Mouse (Mus musculus) embryonic facial prominence, embryonic 15.5 days (tissue): ENCODE data around the gene Dph1. TPM values are rescaled to one million over a fixed set of nuclear protein-coding genes. Genes with fewer than 3 reads are reported as not detected.

ENCODE experiments used
- ATAC-seq: fragments of 200-750 bp; cut with Nextera tagmentation; 2 replicates; pipeline ENCODE4 v1.8.0; 2017; ENCODE audit warnings: low read depth, moderate TSS enrichment; ENCODE audit not compliant: insufficient number of reproducible peaks, low FRiP score, low TSS enrichment
- H3K27ac ChIP-seq: fragments of 300-500 bp; sonication (generic); replicated peaks from 2 replicates; pipeline ENCODE4 v1.5.1; 2015; ENCODE audit warnings: mild to moderate bottlenecking, inconsistent platforms
- H3K27me3 ChIP-seq: fragments of 300-500 bp; sonication (generic); 2 replicates; pipeline ENCODE4 v1.6.1; 2015; ENCODE audit warnings: inconsistent platforms
- H3K36me3 ChIP-seq: fragments of 300-500 bp; sonication (generic); 2 replicates; pipeline ENCODE4 v1.6.1; 2015; ENCODE audit warnings: mild to moderate bottlenecking, inconsistent platforms
- H3K4me1 ChIP-seq: fragments of 300-500 bp; sonication (generic); 2 replicates; pipeline ENCODE4 v1.6.1; 2015; ENCODE audit warnings: inconsistent platforms
- H3K4me2 ChIP-seq: fragments of 300-500 bp; sonication (generic); replicated peaks from 2 replicates; pipeline ENCODE4 v1.6.1; 2015; ENCODE audit warnings: mild to moderate bottlenecking, inconsistent platforms
- H3K4me3 ChIP-seq: fragments of 300-500 bp; sonication (generic); replicated peaks from 2 replicates; pipeline ENCODE4 v1.5.1; 2015; ENCODE audit warnings: mild to moderate bottlenecking, inconsistent platforms
- H3K9ac ChIP-seq: fragments of 300-500 bp; sonication (generic); 2 replicates; pipeline ENCODE4 v1.6.1; 2015; ENCODE audit warnings: inconsistent platforms
- H3K9me3 ChIP-seq: fragments of 300-500 bp; sonication (generic); replicated peaks from 2 replicates; pipeline ENCODE4 v1.6.1; 2016; ENCODE audit warnings: inconsistent platforms
- WGBS: fragments of 180-500 bp; shearing (Covaris S2); methylation state at CpG from one replicate; pipeline ENCODE4 v1.1.7; 2015; 5-methylcytosine and 5-hydroxymethylcytosine counted together
- polyA plus RNA-seq: library from polyadenylated mRNA; unstranded; fragments of >200 nt; fragmentation: Nextera tagmentation; extraction: Ambion mirVana; gene quantifications from 2 replicates; pipeline ENCODE4 v1.2.1, GENCODE M21; 2015

The Dph1 gene
- polyA plus RNA-seq, 1 experiment from 2014 or later = 21.0 TPM

DNA sequence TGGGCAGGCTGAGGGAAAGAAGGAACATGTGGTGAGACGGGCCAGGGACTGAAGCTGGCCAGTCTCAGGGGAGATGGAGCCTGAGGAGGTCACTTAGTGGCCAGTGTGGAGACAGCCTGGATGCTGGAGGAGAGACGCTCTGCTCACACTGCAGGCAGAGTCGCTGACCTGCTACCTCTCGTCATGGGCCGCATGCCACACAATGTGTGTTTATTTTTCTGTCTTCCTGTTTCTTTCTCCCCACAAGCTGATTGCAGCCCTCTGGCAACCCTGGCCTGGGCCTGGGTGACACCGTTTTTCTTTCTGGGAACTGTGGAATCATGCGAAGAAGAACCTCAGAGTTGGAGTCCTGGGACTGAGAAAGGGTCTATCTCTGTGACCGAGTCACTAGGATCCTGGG lies 10.7 kb upstream of the Dph1 start:
- Histone ChIP-seq H3K4me1 (peaks cover 14% of the 10 kb centered on the region), H3K4me3 (no peak overlapping the region), H3K9me3 (no peaks in the 10 kb centered on the region), H3K27me3 (peaks cover 26% of the 10 kb centered on the region; the same call in 1 of the 2 replicates), H3K36me3 (no peaks in the 10 kb centered on the region), H3K9ac (no peak overlapping the region), H3K27ac (no peak overlapping the region), H3K4me2 (no peak overlapping the region)
- no peak for ATAC-seq
- 48% methylated on average over 8 of the region's 8 CpGs for WGBS

- H3K9ac ChIP-seq = no peak overlapping the region
- no peak overlapping the region for H3K4me2 ChIP-seq
- ATAC-seq = no peak
- WGBS = 81% methylated on average over 12 of the region's 12 CpGs
- no peak overlapping the region for H3K4me3 ChIP-seq
- H3K27me3 ChIP-seq = peaks cover 34% of the 10 kb centered on the region
- no peak overlapping the region for H3K27ac ChIP-seq
- peaks cover 19% of the 10 kb centered on the region for H3K4me1 ChIP-seq
- no peaks in the 10 kb centered on the region for H3K9me3 ChIP-seq
- no peaks in the 10 kb centered on the region for H3K36me3 ChIP-seq
Observed at GRCm38 (mm10) chr11:75200935-75201334, 9.9 kb upstream of the Dph1 start.

DNA sequence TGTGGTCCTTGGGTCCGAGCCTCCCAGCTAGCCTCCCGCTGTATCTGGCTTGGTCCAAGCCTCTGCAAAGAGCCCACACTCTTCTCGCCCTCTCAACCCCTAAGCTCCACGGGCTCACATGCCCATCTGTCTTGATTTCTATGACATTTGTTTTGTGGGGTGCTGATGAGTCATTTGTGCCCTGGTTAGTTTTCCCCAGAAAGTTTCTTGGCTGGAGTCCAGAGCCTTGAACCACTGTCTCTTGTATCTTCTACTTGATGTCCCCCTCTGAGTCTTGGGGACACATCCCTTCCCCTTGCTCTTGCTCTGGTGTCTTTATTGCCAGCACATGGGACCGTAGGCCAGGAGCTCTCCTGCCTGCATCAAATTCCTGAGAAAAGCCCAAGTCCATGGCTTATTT lies 8.9 kb upstream of the Dph1 start:
- Histone ChIP-seq H3K9ac (no peak overlapping the region), H3K4me2 (no peak overlapping the region), H3K4me3 (no peak overlapping the region), H3K36me3 (no peaks in the 10 kb centered on the region), H3K9me3 (no peaks in the 10 kb centered on the region), H3K4me1 (peaks cover 28% of the 10 kb centered on the region), H3K27me3 (peaks cover 43% of the 10 kb centered on the region), H3K27ac (no peak overlapping the region)
- ATAC-seq = no peak
- WGBS = 72% methylated on average over 5 of the region's 5 CpGs

GRCm38 (mm10) chr11:75198792-75199191 lies 7.8 kb upstream of the Dph1 start:
- H3K4me2 ChIP-seq = no peak overlapping the region
- H3K9me3 ChIP-seq = no peaks in the 10 kb centered on the region
- H3K36me3 ChIP-seq = no peaks in the 10 kb centered on the region
- ATAC-seq = no peak
- no peak overlapping the region for H3K27ac ChIP-seq
- WGBS = 72% methylated on average over 4 of the region's 4 CpGs
- H3K27me3 ChIP-seq = peaks cover 55% of the 10 kb centered on the region
- no peak overlapping the region for H3K9ac ChIP-seq
- no peak overlapping the region for H3K4me3 ChIP-seq
- peaks cover 33% of the 10 kb centered on the region for H3K4me1 ChIP-seq

DNA sequence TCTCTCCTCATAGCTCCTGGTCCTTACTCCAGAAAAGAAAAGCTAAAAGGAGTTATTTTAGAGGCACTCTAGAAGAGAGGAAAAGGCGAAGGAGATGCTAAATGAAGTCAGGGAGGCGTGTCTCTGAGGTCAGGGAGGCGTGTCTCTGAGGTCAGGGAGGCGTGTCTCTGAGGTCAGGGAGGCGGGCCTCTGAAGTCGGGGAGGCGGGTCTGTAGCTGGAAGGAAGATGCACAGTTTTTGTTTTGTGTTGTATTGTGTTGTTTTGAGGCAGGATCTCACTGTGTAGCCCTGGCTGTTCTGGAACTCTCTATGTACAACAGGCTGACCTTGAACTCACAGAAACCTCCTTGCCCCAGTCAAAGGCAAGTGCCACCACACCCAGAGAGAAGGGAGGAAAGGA lies 6.9 kb upstream of the Dph1 start:
- Histone ChIP-seq H3K4me3 (no peak overlapping the region), H3K9me3 (no peaks in the 10 kb centered on the region), H3K36me3 (no peaks in the 10 kb centered on the region), H3K27me3 (peaks cover 63% of the 10 kb centered on the region), H3K4me2 (no peak overlapping the region), H3K9ac (no peak overlapping the region), H3K27ac (no peak overlapping the region), H3K4me1 (peaks cover 41% of the 10 kb centered on the region)
- ATAC-seq = no peak
- 38% methylated on average over 7 of the region's 7 CpGs for WGBS

DNA sequence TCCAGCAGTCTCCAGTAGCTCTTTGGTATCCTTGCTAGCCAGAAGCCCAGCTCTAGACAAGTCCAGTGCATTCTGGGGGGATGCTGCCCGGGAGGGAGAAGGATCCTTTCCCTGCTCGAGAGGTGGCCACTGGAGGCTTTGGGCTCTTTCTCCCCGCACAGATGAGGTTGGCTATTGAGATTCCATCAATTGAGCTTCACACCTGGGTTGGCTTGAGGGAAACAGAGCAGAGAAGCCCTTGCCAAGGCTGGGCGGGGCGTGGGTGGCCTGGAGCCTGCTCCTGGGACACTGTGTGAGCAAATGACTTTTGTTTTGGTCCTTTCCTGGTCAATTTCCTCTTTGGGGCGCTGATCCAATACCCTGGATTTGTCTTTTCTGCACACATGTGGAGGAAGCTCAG lies 5.1 kb upstream of the Dph1 start:
- Histone ChIP-seq H3K27me3 (peaks cover 72% of the 10 kb centered on the region), H3K4me3 (no peak overlapping the region), H3K4me2 (no peak overlapping the region), H3K36me3 (no peaks in the 10 kb centered on the region), H3K27ac (no peak overlapping the region), H3K9me3 (no peaks in the 10 kb centered on the region), H3K9ac (no peak overlapping the region), H3K4me1 (peaks cover 58% of the 10 kb centered on the region)
- no peak for ATAC-seq
- 58% methylated on average over 6 of the region's 6 CpGs for WGBS

DNA sequence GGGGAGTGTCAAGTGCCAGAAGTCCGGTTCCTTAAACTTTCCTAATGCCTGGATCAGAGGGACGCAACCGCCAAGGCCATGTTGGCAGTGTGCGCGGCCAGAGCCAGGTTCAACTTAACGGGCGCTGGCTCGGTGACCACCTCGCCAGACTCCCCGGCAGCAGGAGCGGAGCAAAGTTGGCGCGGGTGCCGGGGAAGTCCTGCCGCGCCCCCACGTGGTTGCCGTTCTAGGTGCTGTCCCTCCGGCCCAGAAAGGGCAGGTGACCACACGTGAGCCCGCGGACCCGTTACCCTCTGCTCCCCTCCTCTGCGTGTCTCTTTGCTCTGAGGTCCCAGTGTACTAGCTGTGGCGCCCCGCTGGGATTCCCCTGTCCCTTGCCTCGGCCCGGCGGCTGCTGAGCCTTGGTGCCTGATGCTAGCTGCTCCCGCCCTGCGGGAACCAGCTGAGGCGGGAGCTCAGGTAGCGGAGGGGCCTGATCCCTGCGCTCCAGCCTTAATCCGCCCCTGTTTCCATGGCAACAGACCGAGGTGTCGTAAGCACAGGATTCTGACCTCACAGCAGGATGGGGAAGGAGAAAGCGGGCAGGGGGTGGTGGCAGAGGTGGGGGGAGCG lies 3.9 kb upstream of the Dph1 start:
- Histone ChIP-seq H3K4me3 (peak overlapping the region; percentile 62), H3K9ac (peak overlapping the region; percentile 48; the same call in 1 of the 2 replicates), H3K9me3 (no peaks in the 10 kb centered on the region), H3K4me2 (peak overlapping the region; percentile 93), H3K27ac (no peak overlapping the region), H3K27me3 (peaks cover 75% of the 10 kb centered on the region), H3K36me3 (no peaks in the 10 kb centered on the region), H3K4me1 (peaks cover 62% of the 10 kb centered on the region)
- WGBS = under 1% methylated on average over 39 of the region's 39 CpGs
- no peak for ATAC-seq

GRCm38 (mm10) chr11:75194121-75194849 lies 3.2 kb upstream of the Dph1 start:
- H3K9me3 ChIP-seq = no peaks in the 10 kb centered on the region
- no peaks in the 10 kb centered on the region for H3K36me3 ChIP-seq
- WGBS = under 1% methylated on average over 52 of the region's 52 CpGs
- ATAC-seq = no peak
- H3K4me1 ChIP-seq = peaks cover 64% of the 10 kb centered on the region
- H3K4me3 ChIP-seq = peak overlapping the region; percentile 62
- H3K4me2 ChIP-seq = peak overlapping the region; percentile 93
- no peak overlapping the region for H3K27ac ChIP-seq
- H3K27me3 ChIP-seq = peaks cover 75% of the 10 kb centered on the region
- peak overlapping the region; percentile 48 for H3K9ac ChIP-seq

GRCm38 (mm10) chr11:75193256-75194071 lies 2.4 kb upstream of the Dph1 start, which contains the start of gene Rtn4rl1:
TSS of gene Rtn4rl1 (plus strand) at chr11:75193783.
- H3K36me3 ChIP-seq = no peaks in the 10 kb centered on the region
- WGBS = under 1% methylated on average over 63 of the region's 84 CpGs
- peaks cover 66% of the 10 kb centered on the region for H3K4me1 ChIP-seq
- H3K4me2 ChIP-seq = peak within 1 kb of the TSS; percentile 93
- peak within 1 kb of the TSS; percentile 65; the same call in 1 of the 2 replicates for H3K27ac ChIP-seq
- peak; percentile 30 for ATAC-seq
- peak within 1 kb of the TSS; percentile 62 for H3K4me3 ChIP-seq
- peaks cover 70% of the 10 kb centered on the region for H3K27me3 ChIP-seq
- peak within 1 kb of the TSS; percentile 48 for H3K9ac ChIP-seq
- H3K9me3 ChIP-seq = no peaks in the 10 kb centered on the region

- 0 out of 2 replicates have a peak overlapping the region, but pooled peaks have one; percentile 48 for H3K9ac ChIP-seq
- H3K4me1 ChIP-seq = peaks cover 66% of the 10 kb centered on the region
- H3K36me3 ChIP-seq = no peaks in the 10 kb centered on the region
- H3K9me3 ChIP-seq = no peaks in the 10 kb centered on the region
- H3K4me2 ChIP-seq = peak overlapping the region; percentile 93
- whole genome bisulfite sequencing = 22% methylated on average over 13 of the region's 13 CpGs
- no peak overlapping the region for H3K27ac ChIP-seq
- peaks cover 63% of the 10 kb centered on the region for H3K27me3 ChIP-seq
- 0 out of 2 replicates have a peak, but pooled peaks have one; percentile 35 for ATAC-seq
- H3K4me3 ChIP-seq = peak overlapping the region; percentile 62
Observed at GRCm38 (mm10) chr11:75192336-75193214, 1.5 kb upstream of the Dph1 start.
